In the genomic region with DNA sequence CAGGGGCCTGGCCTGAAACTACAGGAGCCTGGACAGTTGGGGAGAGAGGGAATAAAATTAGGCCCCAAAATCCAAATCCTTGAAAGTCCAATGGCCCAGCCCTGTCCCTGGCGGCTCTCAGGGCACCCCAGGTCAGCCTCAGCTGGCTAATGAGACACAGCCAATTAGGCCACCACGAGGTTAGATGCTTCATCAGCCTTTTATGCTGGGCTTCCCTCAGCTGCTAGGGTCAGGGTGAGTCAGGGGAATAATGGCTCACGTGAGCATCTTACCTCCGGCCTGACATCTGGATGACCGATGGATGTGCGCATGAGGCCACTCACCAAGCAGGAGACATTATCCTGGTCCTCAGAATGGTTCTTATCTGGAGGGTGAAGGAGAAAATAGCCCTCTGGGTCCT, we compare ENCODE assay signal across 24 mouse cellular contexts. TPM values are rescaled to one million over a fixed set of nuclear protein-coding genes. Genes with fewer than 3 reads are reported as not detected.
DNase-seq lines count a peak whose midpoint lies in the region; ATAC-seq and TF ChIP-seq lines count a peak whose summit lies in the region.
"Had no signal": no experiment of that assay in that cellular context is flagged by ENCODE, and none has a peak within 500 bp of the region (broad histone marks: within the 10 kb centered on the region; RNA-seq: fewer than 3 reads in every experiment).

No protein-coding gene starts in this region.

- peaks cover 6% of the 10 kb centered on the region; the same call in 1 of the 2 replicates for H3K79me2 ChIP-seq in liver, adult 2 months (ENCODE audit: control insufficient read depth, insufficient read depth, low read length)
- peaks cover 25% of the 10 kb centered on the region for H3K79me2 ChIP-seq in C2C12 (ENCODE audit: control insufficient read depth, insufficient read depth)

- no peak for DNase-seq in forebrain, embryonic 14.5 days (ENCODE audit: low spot score)
- DNase-seq in liver, adult 2 months (ENCODE audit: extremely low read depth, low read depth, low spot score), result no peak
- DNase-seq in liver, embryonic 11.5 days (ENCODE audit: low spot score), result no peak
- DNase-seq in Muller cell, postnatal 12 days (ENCODE audit: inconsistent ontology term), result peak; percentile 60
- DNase-seq in embryo, embryonic 10 days (ENCODE audit: low spot score), result no peak
- DNase-seq: adrenal gland, postnatal 10 days; cerebellum, postnatal 14 days; embryo, embryonic 11 days; gastrocnemius, postnatal 25 days; heart, postnatal 4 days; liver, postnatal 0 days; lung, postnatal 10 days; right cerebral cortex, postnatal 4 days had no signal

- 34% methylated on average over 6 of the region's 6 CpGs for WGBS in forebrain, embryonic 13.5 days
- 35% methylated on average over 6 of the region's 6 CpGs for WGBS in forebrain, embryonic 14.5 days
- 54% methylated on average over 6 of the region's 6 CpGs for WGBS in liver, adult 2 months
- WGBS in liver, embryonic 11.5 days, result 81% methylated on average over 6 of the region's 6 CpGs

- no peak overlapping the region for H3ac ChIP-seq in C2C12 (ENCODE audit: control insufficient read depth, insufficient read length, low read depth)

- TF ChIP-seq CTCF in liver, adult 2 months (IDR thresholded peaks at IDR 0.05; ENCODE audit: low read depth, low read length), result no peak
- TF ChIP-seq CTCF in C2C12 (IDR thresholded peaks at IDR 0.05; ENCODE audit: control insufficient read depth, insufficient read depth, insufficient read length), result no peak

- H3K4me3 ChIP-seq in forebrain, embryonic 13.5 days, result no peak overlapping the region
- H3K4me3 ChIP-seq in forebrain, embryonic 14.5 days (ENCODE audit: low read depth, low read length), result no peak overlapping the region
- peak overlapping the region; percentile 29 for H3K4me3 ChIP-seq in liver, adult 2 months (ENCODE audit: insufficient read depth, low read depth, low read length)
- no peak overlapping the region for H3K4me3 ChIP-seq in liver, embryonic 11.5 days (ENCODE audit: low read depth, low read length)
- H3K4me3 ChIP-seq in C2C12 (ENCODE audit: insufficient read depth, poor library complexity, severe bottlenecking), result no peak overlapping the region
- H3K4me3 ChIP-seq: embryonic facial prominence, embryonic 15.5 days; heart, embryonic 15.5 days; intestine, embryonic 15.5 days; limb, embryonic 15.5 days had no signal

- H3K27me3 ChIP-seq in forebrain, embryonic 13.5 days, result peaks cover 23% of the 10 kb centered on the region; the same call in 1 of the 2 replicates
- H3K27me3 ChIP-seq in forebrain, embryonic 14.5 days (replicated peaks; ENCODE audit: control insufficient read depth, insufficient read depth, low read length), result 0 out of 2 replicates have a peak, but pooled peaks cover 3% of the 10 kb centered on the region
- no peaks in the 10 kb centered on the region for H3K27me3 ChIP-seq in liver, adult 2 months (ENCODE audit: control insufficient read depth, insufficient read depth, low read length)
- peaks cover 21% of the 10 kb centered on the region for H3K27me3 ChIP-seq in liver, embryonic 11.5 days (replicated peaks; ENCODE audit: control insufficient read depth, insufficient read depth, low read length)
- no peaks in the 10 kb centered on the region for H3K27me3 ChIP-seq in C2C12 (ENCODE audit: control insufficient read depth, insufficient read depth, insufficient read length)

- H3K4me2 ChIP-seq in forebrain, embryonic 13.5 days, result no peak overlapping the region
- H3K4me2 ChIP-seq in forebrain, embryonic 14.5 days (ENCODE audit: low read length), result no peak overlapping the region
- H3K4me2 ChIP-seq in liver, embryonic 11.5 days, result no peak overlapping the region
- H3K4me2 ChIP-seq: embryonic facial prominence, embryonic 15.5 days; heart, embryonic 15.5 days; intestine, embryonic 15.5 days; limb, embryonic 15.5 days had no signal

- no peaks in the 10 kb centered on the region for H3K9me3 ChIP-seq in forebrain, embryonic 13.5 days (replicated peaks)
- H3K9me3 ChIP-seq in forebrain, embryonic 14.5 days (replicated peaks; ENCODE audit: control insufficient read depth, low read length), result no peaks in the 10 kb centered on the region
- no peaks in the 10 kb centered on the region for H3K9me3 ChIP-seq in liver, embryonic 11.5 days (ENCODE audit: control insufficient read depth, low read length)
- H3K9me3 ChIP-seq: embryonic facial prominence, embryonic 15.5 days; heart, embryonic 15.5 days; intestine, embryonic 15.5 days; limb, embryonic 15.5 days had no signal

- 0 out of 2 replicates have a peak, but pooled peaks have one; percentile 1 for TF ChIP-seq POLR2A in liver, adult 2 months (IDR thresholded peaks at IDR 0.05; ENCODE audit: extremely low read depth, insufficient read depth, low read length)

- H3K79me3 ChIP-seq in C2C12 (ENCODE audit: low read depth), result peaks cover 13% of the 10 kb centered on the region

- peaks cover 36% of the 10 kb centered on the region for H3K4me1 ChIP-seq in forebrain, embryonic 13.5 days
- H3K4me1 ChIP-seq in forebrain, embryonic 14.5 days (ENCODE audit: control insufficient read depth, insufficient read depth, low read length), result peaks cover 21% of the 10 kb centered on the region
- H3K4me1 ChIP-seq in liver, adult 2 months (ENCODE audit: control insufficient read depth, insufficient read depth, low read length), result peaks cover 24% of the 10 kb centered on the region
- peaks cover 21% of the 10 kb centered on the region for H3K4me1 ChIP-seq in liver, embryonic 11.5 days (replicated peaks; ENCODE audit: control insufficient read depth, insufficient read depth, low read length)

- peaks cover 27% of the 10 kb centered on the region for H3K36me3 ChIP-seq in forebrain, embryonic 13.5 days (ENCODE audit: poor library complexity, severe bottlenecking)
- H3K36me3 ChIP-seq in forebrain, embryonic 14.5 days (ENCODE audit: control insufficient read depth, insufficient read depth, low read length), result peaks cover 24% of the 10 kb centered on the region
- H3K36me3 ChIP-seq in liver, adult 2 months (ENCODE audit: control insufficient read depth, insufficient read depth, low read length), result peaks cover 48% of the 10 kb centered on the region
- H3K36me3 ChIP-seq in liver, embryonic 11.5 days (ENCODE audit: control insufficient read depth, insufficient read depth, low read length), result peaks cover 7% of the 10 kb centered on the region; the same call in 1 of the 2 replicates
- H3K36me3 ChIP-seq in C2C12 (ENCODE audit: control insufficient read depth, insufficient read depth), result peaks cover 39% of the 10 kb centered on the region
- H3K36me3 ChIP-seq: heart, embryonic 15.5 days had no signal

- H3K9ac ChIP-seq in forebrain, embryonic 13.5 days, result peak overlapping the region; percentile 34
- no peak overlapping the region for H3K9ac ChIP-seq in forebrain, embryonic 14.5 days (ENCODE audit: low read length)
- peak overlapping the region; percentile 85 for H3K9ac ChIP-seq in liver, adult 2 months (ENCODE audit: low read depth, low read length)
- no peak overlapping the region for H3K9ac ChIP-seq in liver, embryonic 11.5 days (ENCODE audit: low read depth, low read length)
- H3K9ac ChIP-seq: embryonic facial prominence, embryonic 15.5 days; heart, embryonic 15.5 days; intestine, embryonic 15.5 days; limb, embryonic 15.5 days; liver, postnatal 0 days had no signal

- ATAC-seq in forebrain, embryonic 13.5 days, result no peak
- no peak for ATAC-seq in forebrain, embryonic 14.5 days
- ATAC-seq in liver, embryonic 11.5 days (replicated peaks; ENCODE audit: low FRiP score), result no peak
- no peak for ATAC-seq in erythroid progenitor cell, adult 5-6 weeks (replicated peaks; ENCODE audit: low FRiP score, poor library complexity, severe bottlenecking)
- ATAC-seq: activated CD4-positive, CD25-positive, alpha-beta regulatory T cell, adult 4 months; intestine, embryonic 15.5 days; liver, postnatal 0 days had no signal

- H3K27ac ChIP-seq in forebrain, embryonic 13.5 days, result no peak overlapping the region
- H3K27ac ChIP-seq in forebrain, embryonic 14.5 days (ENCODE audit: low read depth, low read length), result no peak overlapping the region
- peak overlapping the region; percentile 58; the same call in 1 of the 2 replicates for H3K27ac ChIP-seq in liver, adult 2 months (replicated peaks; ENCODE audit: insufficient read depth, low read depth, low read length)
- H3K27ac ChIP-seq in liver, embryonic 11.5 days (ENCODE audit: low read depth, low read length), result no peak overlapping the region
- H3K27ac ChIP-seq: embryonic facial prominence, embryonic 15.5 days; heart, embryonic 15.5 days; intestine, embryonic 15.5 days; limb, embryonic 15.5 days had no signal

RNA-seq across cellular contexts. Expression of a gene that starts 3.0 kb away (rescaled TPM):
- polyA plus RNA-seq in forebrain, embryonic 13.5 days (2015; fragmentation: Nextera tagmentation; extraction: Ambion mirVana), result 11.4 and 12.0 TPM in 2 replicates
- 7.0 and 7.1 TPM in 2 replicates for polyA plus RNA-seq in forebrain, embryonic 14.5 days (2014; fragmentation: Nextera tagmentation; extraction: Ambion mirVana)
- total RNA-seq in liver, adult 2 months (2014; rRNA removed), result 10.7 and 19.5 TPM in 2 replicates
- 21.2 and 31.7 TPM in 2 replicates for polyA plus RNA-seq in liver, adult 2 months (2012; rRNA removed)
- 2.4 and 2.5 TPM in 2 replicates for polyA plus RNA-seq in liver, embryonic 11.5 days (2014; fragmentation: Nextera tagmentation; extraction: Ambion mirVana)
- 15.2 TPM for polyA plus RNA-seq in C2C12 (2012; fragmentation: generic; extraction: Trizol)
- not detected in 2 replicates for total RNA-seq in erythroid progenitor cell, adult 5-6 weeks (2015; ENCODE audit: low replicate concordance)
- total RNA-seq in erythroid progenitor cell, adult 5-6 weeks (2017; ENCODE audit: low replicate concordance), result 0.51 and 0.61 TPM in 2 replicates

RNA-seq across cellular contexts. Expression of a gene that starts 4.2 kb away (rescaled TPM):
- polyA plus RNA-seq in forebrain, embryonic 13.5 days (2015; fragmentation: Nextera tagmentation; extraction: Ambion mirVana), result 0.40 TPM in 1 of 2 replicates, not detected in the other
- 0.25 and 0.32 TPM in 2 replicates for polyA plus RNA-seq in forebrain, embryonic 14.5 days (2014; fragmentation: Nextera tagmentation; extraction: Ambion mirVana)
- not detected in 2 replicates for total RNA-seq in liver, adult 2 months (2014; rRNA removed)
- polyA plus RNA-seq in liver, adult 2 months (2012; rRNA removed), result 0.17 TPM in 1 of 2 replicates, not detected in the other
- not detected in 2 replicates for polyA plus RNA-seq in liver, embryonic 11.5 days (2014; fragmentation: Nextera tagmentation; extraction: Ambion mirVana)
- 0.12 TPM for polyA plus RNA-seq in C2C12 (2012; fragmentation: generic; extraction: Trizol)
- total RNA-seq in erythroid progenitor cell, adult 5-6 weeks (2015; ENCODE audit: low replicate concordance), result not detected in 2 replicates
- not detected in 2 replicates for total RNA-seq in erythroid progenitor cell, adult 5-6 weeks (2017; ENCODE audit: low replicate concordance)
- total RNA-seq: adrenal gland, postnatal 10 days; gastrocnemius, postnatal 25 days; heart, postnatal 4 days; left cerebral cortex, postnatal 25 days; megakaryocyte progenitor cell, adult 5-6 weeks had no signal
- polyA plus RNA-seq: forebrain, embryonic 11.5 days; heart, embryonic 15.5 days; intestine, embryonic 15.5 days; limb, embryonic 15.5 days; liver, postnatal 0 days had no signal

RNA-seq across cellular contexts. Expression of a gene that starts 5.3 kb away (rescaled TPM):
- polyA plus RNA-seq in forebrain, embryonic 13.5 days (2015; fragmentation: Nextera tagmentation; extraction: Ambion mirVana), result 3.1 and 3.9 TPM in 2 replicates
- 2.2 and 2.5 TPM in 2 replicates for polyA plus RNA-seq in forebrain, embryonic 14.5 days (2014; fragmentation: Nextera tagmentation; extraction: Ambion mirVana)
- 0.67 and 0.74 TPM in 2 replicates for total RNA-seq in liver, adult 2 months (2014; rRNA removed)
- 0.86 and 1.8 TPM in 2 replicates for polyA plus RNA-seq in liver, adult 2 months (2012; rRNA removed)
- polyA plus RNA-seq in liver, embryonic 11.5 days (2014; fragmentation: Nextera tagmentation; extraction: Ambion mirVana), result 8.3 and 8.5 TPM in 2 replicates
- polyA plus RNA-seq in C2C12 (2012; fragmentation: generic; extraction: Trizol), result 23.7 TPM
- not detected in 2 replicates for total RNA-seq in erythroid progenitor cell, adult 5-6 weeks (2015; ENCODE audit: low replicate concordance)
- 1.2 and 5.1 TPM in 2 replicates for total RNA-seq in erythroid progenitor cell, adult 5-6 weeks (2017; ENCODE audit: low replicate concordance)

RNA-seq across cellular contexts. Expression of a gene that starts 25.3 kb away (rescaled TPM):
- 667 and 710 TPM in 2 replicates for polyA plus RNA-seq in forebrain, embryonic 13.5 days (2015; fragmentation: Nextera tagmentation; extraction: Ambion mirVana)
- 621 and 797 TPM in 2 replicates for polyA plus RNA-seq in forebrain, embryonic 14.5 days (2014; fragmentation: Nextera tagmentation; extraction: Ambion mirVana)
- 449 and 482 TPM in 2 replicates for total RNA-seq in liver, adult 2 months (2014; rRNA removed)
- polyA plus RNA-seq in liver, adult 2 months (2012; rRNA removed), result 311 and 370 TPM in 2 replicates
- 1,349 and 1,481 TPM in 2 replicates for polyA plus RNA-seq in liver, embryonic 11.5 days (2014; fragmentation: Nextera tagmentation; extraction: Ambion mirVana)
- 3,482 TPM for polyA plus RNA-seq in C2C12 (2012; fragmentation: generic; extraction: Trizol)
- 1,437 and 1,602 TPM in 2 replicates for total RNA-seq in erythroid progenitor cell, adult 5-6 weeks (2015; ENCODE audit: low replicate concordance)
- 328 and 447 TPM in 2 replicates for total RNA-seq in erythroid progenitor cell, adult 5-6 weeks (2017; ENCODE audit: low replicate concordance)

RNA-seq across cellular contexts. Expression of a gene that starts 34.9 kb away (rescaled TPM):
- 4.0 and 5.8 TPM in 2 replicates for polyA plus RNA-seq in forebrain, embryonic 13.5 days (2015; fragmentation: Nextera tagmentation; extraction: Ambion mirVana)
- polyA plus RNA-seq in forebrain, embryonic 14.5 days (2014; fragmentation: Nextera tagmentation; extraction: Ambion mirVana), result 2.4 and 3.4 TPM in 2 replicates
- 0.18 and 0.34 TPM in 2 replicates for total RNA-seq in liver, adult 2 months (2014; rRNA removed)
- 1.0 and 1.4 TPM in 2 replicates for polyA plus RNA-seq in liver, adult 2 months (2012; rRNA removed)
- polyA plus RNA-seq in liver, embryonic 11.5 days (2014; fragmentation: Nextera tagmentation; extraction: Ambion mirVana), result 1.4 and 1.8 TPM in 2 replicates
- 0.20 TPM for polyA plus RNA-seq in C2C12 (2012; fragmentation: generic; extraction: Trizol)
- total RNA-seq in erythroid progenitor cell, adult 5-6 weeks (2015; ENCODE audit: low replicate concordance), result not detected in 2 replicates
- 0.30 TPM in 1 of 2 replicates, not detected in the other for total RNA-seq in erythroid progenitor cell, adult 5-6 weeks (2017; ENCODE audit: low replicate concordance)
- polyA plus RNA-seq: activated CD4-positive, CD25-positive, alpha-beta regulatory T cell, adult 4 months had no signal

Comparison
In these comparisons a context has a peak if more than half of its experiments do, and no peak if none do; other contexts are left out.
1. H3K9ac ChIP-seq: peak in forebrain, embryonic 13.5 days (single experiment) and liver, adult 2 months (single experiment); none in forebrain, embryonic 14.5 days (single experiment) and liver, embryonic 11.5 days (single experiment).